Mouse (Mus musculus) lung, postnatal 0 days (tissue): ENCODE results near the gene Irf2. TPM values are rescaled to one million over a fixed set of nuclear protein-coding genes. Genes with fewer than 3 reads are reported as not detected.

Source experiments
- ATAC-seq: fragments of 200-750 bp; cut with Nextera tagmentation; 2 replicates; pipeline ENCODE4 v1.8.0; 2017; ENCODE audit warnings: moderate library complexity
- DNase-seq: peaks from one replicate; pipeline ENCODE4 v3.0.0-alpha.2; 2016; ENCODE audit warnings: low spot score
- H3K27ac ChIP-seq: fragments of 300-500 bp; sonication (generic); 2 replicates; pipeline ENCODE4 v1.5.1; 2014; ENCODE audit warnings: antibody characterized with exemption, mild to moderate bottlenecking, low read length, mixed read lengths
- H3K27me3 ChIP-seq: fragments of 300-500 bp; sonication (generic); replicated peaks from 2 replicates; pipeline ENCODE4 v1.6.1; 2014; ENCODE audit warnings: low read length, mixed read lengths; ENCODE audit not compliant: insufficient read depth
- H3K36me3 ChIP-seq: fragments of 300-500 bp; sonication (generic); 2 replicates; pipeline ENCODE4 v1.6.1; 2014; ENCODE audit warnings: low read length, mixed read lengths; ENCODE audit not compliant: insufficient read depth
- H3K4me1 ChIP-seq: fragments of 300-500 bp; sonication (generic); 2 replicates; pipeline ENCODE4 v1.6.1; 2014; ENCODE audit warnings: antibody characterized with exemption, low read depth, low read length, mixed read lengths; ENCODE audit not compliant: insufficient read depth
- H3K4me2 ChIP-seq: fragments of 300-500 bp; sonication (generic); replicated peaks from 2 replicates; pipeline ENCODE4 v1.6.1; 2014; ENCODE audit warnings: low read depth, mild to moderate bottlenecking, low read length, moderate library complexity, mixed read lengths
- H3K4me3 ChIP-seq: fragments of 300-500 bp; sonication (generic); 2 replicates; pipeline ENCODE4 v1.5.1; 2014; ENCODE audit warnings: low read depth, low read length
- H3K9ac ChIP-seq: fragments of 300-500 bp; sonication (generic); replicated peaks from 2 replicates; pipeline ENCODE4 v1.6.1; 2014; ENCODE audit warnings: low read depth, mild to moderate bottlenecking
- H3K9me3 ChIP-seq: fragments of 300-500 bp; sonication (generic); 2 replicates; pipeline ENCODE4 v1.6.1; 2016; ENCODE audit warnings: low read length, mixed read lengths
- CTCF ChIP-seq: IDR thresholded peaks from 2 replicates; pipeline ENCODE4 v1.5.1; 2016; ENCODE audit warnings: antibody characterized with exemption, mild to moderate bottlenecking
- EP300 ChIP-seq: IDR thresholded peaks from 2 replicates; pipeline ENCODE4 v1.6.1; 2016; ENCODE audit warnings: antibody characterized with exemption, mild to moderate bottlenecking, control low read depth
- WGBS: fragments of 180-500 bp; shearing (Covaris S2); extraction: QIAGEN DNeasy Blood & Tissue Kit; methylation state at CpG from one replicate; pipeline ENCODE4 v1.1.7; 2014; 5-methylcytosine and 5-hydroxymethylcytosine counted together
- polyA plus RNA-seq: library from polyadenylated mRNA; unstranded; fragments of >200 nt; fragmentation: Nextera tagmentation; extraction: Ambion mirVana; gene quantifications from 2 replicates; pipeline ENCODE4 v1.2.1, GENCODE M21; 2015

Gene Irf2
- polyA plus RNA-seq, 1 experiment from 2014 or later = 64.9 TPM

DNA sequence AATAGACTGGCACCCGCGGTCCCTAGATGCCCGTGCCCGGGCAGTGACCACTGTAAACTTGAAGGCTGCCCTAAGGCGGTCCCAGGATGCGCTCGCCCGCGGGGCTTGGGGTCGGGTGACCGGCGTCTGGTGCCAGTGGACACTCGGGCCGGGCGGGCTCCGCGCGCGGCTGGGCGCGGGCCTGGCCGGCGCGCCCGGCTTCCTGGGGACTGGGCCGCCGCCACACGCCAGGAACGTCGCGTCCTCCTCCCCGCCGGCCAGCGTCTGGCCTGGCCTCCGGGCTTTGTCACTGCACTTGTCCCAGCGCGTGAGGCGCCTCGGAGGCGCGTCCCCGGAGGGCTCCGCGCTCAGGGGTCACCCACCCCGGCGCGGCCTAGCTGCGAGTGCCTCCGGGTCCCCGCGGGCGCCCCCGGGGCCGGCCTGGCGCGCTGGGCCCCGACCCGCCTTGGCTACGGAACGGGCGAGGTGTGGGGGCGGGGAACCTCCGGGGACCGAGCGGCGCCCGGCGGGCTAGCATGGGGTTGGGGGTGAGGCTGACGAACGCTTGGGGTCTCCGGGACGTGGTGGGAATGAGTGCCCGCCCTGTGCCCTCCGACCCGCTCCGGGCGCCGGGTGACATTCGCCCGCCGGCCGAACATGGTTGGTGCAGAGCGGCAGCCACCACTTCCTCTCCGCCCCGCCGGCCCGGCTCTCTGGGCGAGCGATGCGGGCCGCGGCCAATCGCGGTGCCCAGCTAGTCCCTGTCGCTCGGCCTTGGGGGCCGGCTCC is 1.2 kb downstream of the Irf2 start:
- Histone ChIP-seq H3K9me3 (no peaks in the 10 kb centered on the region), H3K4me2 (peak overlapping the region; percentile 69), H3K27ac (peak overlapping the region; percentile 99), H3K27me3 (no peaks in the 10 kb centered on the region), H3K4me3 (peak overlapping the region; percentile 99), H3K9ac (peak overlapping the region; percentile 99), H3K4me1 (peaks cover 18% of the 10 kb centered on the region; the same call in 1 of the 2 replicates), H3K36me3 (no peaks in the 10 kb centered on the region)
- ATAC-seq (peak; percentile 70), DNase-seq (peak; percentile 80)
- WGBS = under 1% methylated on average over 61 of the region's 97 CpGs
- TF ChIP-seq CTCF (no peak), EP300 (no peak)

DNA sequence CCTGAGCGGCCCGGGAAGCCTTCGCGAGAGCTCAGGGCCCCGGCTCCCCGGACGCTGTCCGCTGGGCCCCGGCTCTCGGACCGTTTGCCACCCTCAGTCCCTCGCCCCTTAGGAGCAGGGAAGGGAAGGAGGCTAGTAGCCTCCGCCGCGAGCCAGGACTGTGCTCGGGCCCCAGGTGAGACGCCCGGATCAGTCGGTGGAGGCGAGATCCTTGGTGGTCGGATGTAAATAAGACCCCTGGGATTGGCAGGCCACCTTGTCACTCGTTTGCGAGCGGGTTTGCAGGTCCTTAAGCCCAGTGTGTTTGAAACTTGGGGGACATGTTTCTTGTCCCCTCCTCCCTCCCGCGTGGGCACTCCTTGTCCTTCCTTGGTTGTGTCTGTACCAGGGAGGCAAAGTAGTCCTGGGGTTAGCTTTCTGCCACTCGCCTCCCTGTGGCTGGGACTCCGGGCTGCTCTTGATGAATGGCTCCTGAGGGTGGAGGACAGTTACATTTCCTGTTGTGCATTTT is 1.8 kb downstream of the Irf2 start:
- Histone ChIP-seq H3K4me2 (peak overlapping the region; percentile 69), H3K9ac (peak overlapping the region; percentile 99), H3K9me3 (no peaks in the 10 kb centered on the region), H3K4me1 (peaks cover 23% of the 10 kb centered on the region), H3K27me3 (no peaks in the 10 kb centered on the region), H3K36me3 (no peaks in the 10 kb centered on the region), H3K4me3 (peak overlapping the region; percentile 99), H3K27ac (peak overlapping the region; percentile 99)
- ATAC-seq = peak; percentile 30
- DNase-seq = peak; percentile 85
- WGBS = under 1% methylated on average over 27 of the region's 28 CpGs
- TF ChIP-seq CTCF (peak; percentile 22; the same call in 1 of the 2 replicates), EP300 (peak; percentile 39; the same call in 1 of the 2 replicates)

DNA sequence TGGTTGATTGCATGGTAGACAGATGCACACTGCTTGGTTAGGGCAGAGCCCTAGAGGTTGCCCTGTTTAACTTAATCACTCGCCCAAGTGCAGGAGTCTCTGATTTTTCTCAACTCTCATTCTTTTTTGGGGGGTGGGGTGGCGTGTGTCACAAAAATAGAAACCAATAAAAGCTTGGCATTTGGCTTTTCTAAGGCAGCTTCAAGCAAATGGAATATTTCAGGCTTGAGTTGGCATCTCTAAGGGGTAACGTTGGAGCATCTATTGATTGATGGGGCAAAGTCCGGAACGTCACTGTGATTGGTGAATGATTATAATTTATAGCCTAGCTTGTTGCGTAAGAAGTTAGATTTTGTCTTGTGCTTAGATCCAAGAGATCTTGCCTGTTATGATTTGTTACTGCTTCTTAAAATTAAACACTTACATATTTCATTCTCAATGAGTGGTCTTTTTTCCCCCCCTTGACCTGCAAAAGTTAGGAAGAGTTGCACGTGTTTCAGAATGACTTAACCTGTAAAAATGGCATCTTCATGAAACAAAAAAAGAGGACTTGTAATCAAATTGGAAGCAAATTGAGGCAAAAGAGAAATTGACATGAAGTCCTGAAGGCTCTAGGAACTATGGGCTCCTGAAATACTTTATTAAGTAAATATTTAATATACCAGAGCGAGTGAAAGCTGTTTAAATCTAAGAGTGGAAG is 2.6 kb downstream of the Irf2 start:
- Histone ChIP-seq H3K4me3 (peak overlapping the region; percentile 99), H3K9me3 (no peaks in the 10 kb centered on the region), H3K4me2 (peak overlapping the region; percentile 69), H3K4me1 (peaks cover 27% of the 10 kb centered on the region), H3K9ac (peak overlapping the region; percentile 99), H3K27ac (peak overlapping the region; percentile 99), H3K27me3 (no peaks in the 10 kb centered on the region), H3K36me3 (no peaks in the 10 kb centered on the region)
- DNase-seq (peak; percentile 65), ATAC-seq (no peak)
- 23% methylated on average over 8 of the region's 8 CpGs for WGBS
- TF ChIP-seq CTCF (no peak), EP300 (no peak)

DNA sequence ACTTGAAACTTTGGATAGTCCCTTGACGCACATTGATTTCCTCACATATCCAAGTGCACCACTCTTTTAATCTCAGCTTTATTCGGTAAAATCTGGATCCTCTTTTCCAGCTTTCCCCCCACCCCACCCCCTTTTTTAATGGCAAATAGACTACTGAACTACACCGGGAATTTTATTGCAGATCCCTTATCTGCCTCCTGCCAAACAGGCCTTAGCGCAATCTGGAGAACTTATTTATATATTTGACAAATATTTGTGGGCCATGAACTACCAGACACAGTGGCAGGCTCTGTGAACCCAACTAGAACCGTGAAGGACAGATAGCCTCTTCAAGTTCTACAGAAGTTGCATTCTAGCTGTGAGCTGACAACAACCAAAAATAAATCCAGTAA is 3.2 kb downstream of the Irf2 start:
- Histone ChIP-seq H3K27me3 (no peaks in the 10 kb centered on the region), H3K36me3 (no peaks in the 10 kb centered on the region), H3K4me3 (0 out of 2 replicates have a peak overlapping the region, but pooled peaks have one; percentile 99), H3K9ac (peak overlapping the region; percentile 99; the same call in 1 of the 2 replicates), H3K4me1 (peaks cover 32% of the 10 kb centered on the region), H3K27ac (peak overlapping the region; percentile 99), H3K9me3 (no peaks in the 10 kb centered on the region), H3K4me2 (peak overlapping the region; percentile 69)
- TF ChIP-seq EP300 (peak; percentile 19; the same call in 1 of the 2 replicates), CTCF (no peak)
- DNase-seq (peak; percentile 32), ATAC-seq (no peak)
- 23% methylated on average over 5 of the region's 5 CpGs for WGBS

DNA sequence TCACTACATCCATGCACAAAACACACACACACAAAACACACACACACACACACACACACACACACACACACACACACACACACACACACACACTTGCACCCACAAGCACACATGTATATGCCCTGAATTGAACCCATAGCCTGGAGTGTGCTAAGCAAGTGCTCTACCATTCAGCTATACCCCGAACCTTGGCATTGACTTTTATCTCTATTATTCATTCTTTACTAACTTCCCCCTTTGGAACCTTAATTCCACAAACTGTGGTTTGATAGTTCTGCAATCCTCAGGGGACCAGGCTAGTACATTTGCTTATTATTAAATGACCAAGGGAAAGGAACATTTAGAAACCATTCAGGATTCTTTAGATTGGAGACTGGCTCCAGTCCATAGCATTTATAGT is 5.9 kb downstream of the Irf2 start:
- 78% methylated on average over 1 of the region's 1 CpGs for WGBS
- no peak overlapping the region for H3K4me2 ChIP-seq
- no peak overlapping the region for H3K4me3 ChIP-seq
- DNase-seq = no peak
- H3K27ac ChIP-seq = no peak overlapping the region
- no peak overlapping the region for H3K9ac ChIP-seq
- H3K9me3 ChIP-seq = no peaks in the 10 kb centered on the region
- no peak for TF ChIP-seq CTCF
- no peak for TF ChIP-seq EP300
- no peaks in the 10 kb centered on the region for H3K27me3 ChIP-seq
- H3K36me3 ChIP-seq = no peaks in the 10 kb centered on the region
- H3K4me1 ChIP-seq = peaks cover 40% of the 10 kb centered on the region
- no peak for ATAC-seq

DNA sequence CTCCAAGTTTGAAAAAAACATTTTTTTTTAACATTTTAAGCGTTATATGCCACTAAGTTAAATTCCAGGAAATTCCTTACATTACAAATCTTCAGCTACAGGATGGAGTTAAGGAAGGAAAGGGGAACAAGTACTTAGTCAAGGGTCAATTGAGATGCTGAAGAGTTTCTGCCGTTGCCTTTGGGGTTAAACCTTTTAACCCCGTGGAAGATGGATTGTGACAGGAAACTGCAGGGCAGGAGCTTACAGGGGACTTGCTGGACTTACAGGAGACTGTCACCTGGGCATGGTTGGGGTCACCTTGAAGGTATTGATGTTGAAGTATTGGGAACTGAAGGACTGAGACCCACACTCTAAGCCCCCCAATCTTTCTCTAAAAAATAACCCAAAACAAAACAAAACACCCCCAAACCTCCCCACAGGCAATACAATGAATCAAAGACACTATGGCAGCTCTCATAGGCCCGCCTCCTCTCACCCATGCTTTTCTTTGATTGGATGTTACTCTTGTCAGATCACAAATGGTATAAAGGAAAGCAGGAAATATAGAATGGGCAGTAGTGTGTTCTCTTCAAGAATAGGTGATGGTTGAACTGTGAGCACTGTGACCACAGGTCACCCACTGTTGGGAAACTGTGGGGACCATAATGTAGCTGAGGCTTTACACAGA is 7.9 kb downstream of the Irf2 start:
- Histone ChIP-seq H3K4me2 (0 out of 2 replicates have a peak overlapping the region, but pooled peaks have one; percentile 17), H3K4me1 (peaks cover 37% of the 10 kb centered on the region), H3K9me3 (no peaks in the 10 kb centered on the region), H3K27ac (peak overlapping the region; percentile 57; the same call in 1 of the 2 replicates), H3K9ac (no peak overlapping the region), H3K4me3 (no peak overlapping the region), H3K36me3 (no peaks in the 10 kb centered on the region), H3K27me3 (no peaks in the 10 kb centered on the region)
- peak; percentile 66 for DNase-seq
- WGBS = 29% methylated on average over 4 of the region's 4 CpGs
- ATAC-seq = no peak
- no peak for TF ChIP-seq CTCF
- TF ChIP-seq EP300 = no peak; the same call in 1 of the 2 replicates
